In genomic region chr9:114767507-114767906, GRCm38 (mm10) we compare ENCODE assay signal across 13 mouse cellular contexts. TPM values are rescaled to one million over a fixed set of nuclear protein-coding genes. Genes with fewer than 3 reads are reported as not detected.
A peak's percentile ranks its signal among the peaks of the same experiment; 100 is the strongest.
DNase-seq lines count a peak whose midpoint lies in the region; ATAC-seq and TF ChIP-seq lines count a peak whose summit lies in the region.
"Had no signal": no experiment of that assay in that cellular context is flagged by ENCODE, and none has a peak within 500 bp of the region (broad histone marks: within the 10 kb centered on the region; RNA-seq: fewer than 3 reads in every experiment).

No protein-coding gene starts in this region.

- 0 out of 2 replicates have a peak, but pooled peaks cover 14% of the 10 kb centered on the region for H3K36me3 ChIP-seq in forebrain, embryonic 12.5 days (replicated peaks)
- H3K36me3 ChIP-seq in forebrain, embryonic 16.5 days (ENCODE audit: control insufficient read depth, insufficient read depth): no peaks in the 10 kb centered on the region
- H3K36me3 ChIP-seq in lung, embryonic 15.5 days: peaks cover 2% of the 10 kb centered on the region; the same call in 1 of the 2 replicates
- H3K36me3 ChIP-seq in embryonic facial prominence, embryonic 10.5 days (replicated peaks): peaks cover 54% of the 10 kb centered on the region
- H3K36me3 ChIP-seq in hindbrain, embryonic 14.5 days (replicated peaks; ENCODE audit: control insufficient read depth, insufficient read depth): no peaks in the 10 kb centered on the region

- no peak overlapping the region for H3K4me2 ChIP-seq in forebrain, embryonic 12.5 days
- no peak overlapping the region for H3K4me2 ChIP-seq in forebrain, embryonic 16.5 days (ENCODE audit: low read length)
- no peak overlapping the region for H3K4me2 ChIP-seq in lung, embryonic 15.5 days
- no peak overlapping the region for H3K4me2 ChIP-seq in hindbrain, embryonic 14.5 days (replicated peaks)

- H3K4me3 ChIP-seq in forebrain, embryonic 12.5 days (replicated peaks): no peak overlapping the region
- H3K4me3 ChIP-seq in forebrain, embryonic 16.5 days (replicated peaks; ENCODE audit: low read length): no peak overlapping the region
- H3K4me3 ChIP-seq in lung, embryonic 15.5 days: no peak overlapping the region
- H3K4me3 ChIP-seq in lung, adult 2 months (replicated peaks; ENCODE audit: extremely low read depth, low read depth, low read length): no peak overlapping the region
- 0 out of 2 replicates have a peak overlapping the region, but pooled peaks have one; percentile 1 for H3K4me3 ChIP-seq in embryonic facial prominence, embryonic 10.5 days
- H3K4me3 ChIP-seq in hindbrain, embryonic 14.5 days (replicated peaks; ENCODE audit: low read length): no peak overlapping the region
- H3K4me3 ChIP-seq: left cerebral cortex, adult 2 months had no signal

- peaks cover 15% of the 10 kb centered on the region for H3K4me1 ChIP-seq in forebrain, embryonic 12.5 days
- H3K4me1 ChIP-seq in forebrain, embryonic 16.5 days (replicated peaks; ENCODE audit: control insufficient read depth, insufficient read depth, low read length): peaks cover 10% of the 10 kb centered on the region
- peaks cover 5% of the 10 kb centered on the region; the same call in 1 of the 2 replicates for H3K4me1 ChIP-seq in lung, embryonic 15.5 days
- H3K4me1 ChIP-seq in lung, adult 2 months (ENCODE audit: control insufficient read depth, insufficient read depth, low read length): no peaks in the 10 kb centered on the region
- H3K4me1 ChIP-seq in embryonic facial prominence, embryonic 10.5 days: peaks cover 25% of the 10 kb centered on the region
- 0 out of 2 replicates have a peak, but pooled peaks cover 6% of the 10 kb centered on the region for H3K4me1 ChIP-seq in hindbrain, embryonic 14.5 days (replicated peaks; ENCODE audit: control insufficient read depth, insufficient read depth, low read length)

- 73% methylated on average over 2 of the region's 2 CpGs for WGBS in forebrain, embryonic 12.5 days
- WGBS in forebrain, embryonic 16.5 days: 69% methylated on average over 2 of the region's 2 CpGs
- WGBS in lung, embryonic 15.5 days: 71% methylated on average over 2 of the region's 2 CpGs
- WGBS in lung, adult 2 months: 83% methylated on average over 2 of the region's 2 CpGs
- 52% methylated on average over 2 of the region's 2 CpGs for WGBS in embryonic facial prominence, embryonic 10.5 days
- WGBS in hindbrain, embryonic 14.5 days: 74% methylated on average over 2 of the region's 2 CpGs

- no peaks in the 10 kb centered on the region for H3K9me3 ChIP-seq in forebrain, embryonic 12.5 days
- H3K9me3 ChIP-seq in forebrain, embryonic 16.5 days (ENCODE audit: control insufficient read depth, low read length): no peaks in the 10 kb centered on the region; the same call in 1 of the 2 replicates
- no peaks in the 10 kb centered on the region for H3K9me3 ChIP-seq in lung, embryonic 15.5 days
- no peaks in the 10 kb centered on the region for H3K9me3 ChIP-seq in embryonic facial prominence, embryonic 10.5 days
- H3K9me3 ChIP-seq in hindbrain, embryonic 14.5 days (ENCODE audit: control insufficient read depth, low read length): no peaks in the 10 kb centered on the region

- no peak for TF ChIP-seq POLR2A in lung, adult 2 months (IDR thresholded peaks at IDR 0.05; ENCODE audit: borderline replicate concordance, extremely low read depth, low read depth, low read length)

- H3K27me3 ChIP-seq in forebrain, embryonic 12.5 days: no peaks in the 10 kb centered on the region
- H3K27me3 ChIP-seq in forebrain, embryonic 16.5 days (replicated peaks; ENCODE audit: control insufficient read depth, insufficient read depth, low read length): no peaks in the 10 kb centered on the region
- H3K27me3 ChIP-seq in lung, embryonic 15.5 days: no peaks in the 10 kb centered on the region
- no peaks in the 10 kb centered on the region for H3K27me3 ChIP-seq in embryonic facial prominence, embryonic 10.5 days (replicated peaks; ENCODE audit: low read depth, poor library complexity, severe bottlenecking)
- no peaks in the 10 kb centered on the region for H3K27me3 ChIP-seq in hindbrain, embryonic 14.5 days (ENCODE audit: control insufficient read depth, insufficient read depth, low read length)

- 0 out of 2 replicates have a peak overlapping the region, but pooled peaks have one; percentile 19 for H3K27ac ChIP-seq in forebrain, embryonic 12.5 days
- H3K27ac ChIP-seq in forebrain, embryonic 16.5 days (ENCODE audit: low read length): no peak overlapping the region
- H3K27ac ChIP-seq in lung, embryonic 15.5 days: 0 out of 2 replicates have a peak overlapping the region, but pooled peaks have one; percentile 15
- peak overlapping the region; percentile 82 for H3K27ac ChIP-seq in embryonic facial prominence, embryonic 10.5 days (replicated peaks)
- H3K27ac ChIP-seq in hindbrain, embryonic 14.5 days: peak overlapping the region; percentile 11; the same call in 1 of the 2 replicates
- H3K27ac ChIP-seq: left cerebral cortex, adult 2 months; liver, embryonic 14.5 days had no signal

- no peak overlapping the region for H3K9ac ChIP-seq in forebrain, embryonic 12.5 days
- H3K9ac ChIP-seq in forebrain, embryonic 16.5 days (replicated peaks; ENCODE audit: low read depth, low read length): no peak overlapping the region
- H3K9ac ChIP-seq in lung, embryonic 15.5 days: no peak overlapping the region
- no peak overlapping the region for H3K9ac ChIP-seq in hindbrain, embryonic 14.5 days
- H3K9ac ChIP-seq: liver, embryonic 14.5 days had no signal

- no peak for TF ChIP-seq CTCF in lung, adult 2 months (IDR thresholded peaks at IDR 0.05; ENCODE audit: insufficient read depth, low read length)

- no peak for ATAC-seq in forebrain, embryonic 12.5 days (ENCODE audit: low FRiP score)
- ATAC-seq in forebrain, embryonic 16.5 days: no peak
- ATAC-seq in lung, embryonic 15.5 days (ENCODE audit: borderline replicate concordance, extremely low read depth, low FRiP score, low TSS enrichment): no peak
- ATAC-seq in hindbrain, embryonic 14.5 days (ENCODE audit: low FRiP score): no peak
- ATAC-seq: activated CD4-positive, CD25-positive, alpha-beta regulatory T cell, adult 4 months had no signal

- DNase-seq in lung, adult 2 months: no peak
- DNase-seq in embryonic facial prominence, embryonic 10.5 days (ENCODE audit: low spot score): peak; percentile 60
- DNase-seq in hindbrain, embryonic 14.5 days (ENCODE audit: low spot score): no peak
- DNase-seq in gastrocnemius, postnatal 25 days: no peak
- no peak for DNase-seq in right cerebral cortex, adult 2 months (ENCODE audit: low spot score in 2 of 2)
- DNase-seq: B cell, adult 2 months; thymus, postnatal 4 days had no signal

RNA-seq across cellular contexts. Expression of gene Cmtm7, which starts 14.1 kb away (rescaled TPM):
- 32.3 and 41.2 TPM in 2 replicates for polyA plus RNA-seq in forebrain, embryonic 12.5 days (2016; fragmentation: Nextera tagmentation; extraction: Ambion mirVana)
- polyA plus RNA-seq in forebrain, embryonic 16.5 days (2015; fragmentation: Nextera tagmentation; extraction: Ambion mirVana): 13.9 and 14.6 TPM in 2 replicates
- 91.3 and 91.8 TPM in 2 replicates for polyA plus RNA-seq in lung, embryonic 15.5 days (2015; fragmentation: Nextera tagmentation; extraction: Ambion mirVana)
- polyA plus RNA-seq in lung, adult 2 months (2012; rRNA removed): 86.0 and 88.9 TPM in 2 replicates
- polyA plus RNA-seq in embryonic facial prominence, embryonic 10.5 days (2016; fragmentation: Nextera tagmentation; extraction: Ambion mirVana): 88.0 and 93.2 TPM in 2 replicates
- polyA plus RNA-seq in hindbrain, embryonic 14.5 days (2014; fragmentation: Nextera tagmentation; extraction: Ambion mirVana): 11.9 and 13.7 TPM in 2 replicates
- 1 to 10 TPM; 4.2 to 5.8 TPM for total RNA-seq in gastrocnemius, postnatal 25 days (2021)

RNA-seq across cellular contexts. Expression of gene Cmtm6, which starts 36.6 kb away (rescaled TPM):
- 25.4 and 25.6 TPM in 2 replicates for polyA plus RNA-seq in forebrain, embryonic 12.5 days (2016; fragmentation: Nextera tagmentation; extraction: Ambion mirVana)
- polyA plus RNA-seq in forebrain, embryonic 16.5 days (2015; fragmentation: Nextera tagmentation; extraction: Ambion mirVana): 23.2 and 30.2 TPM in 2 replicates
- polyA plus RNA-seq in lung, embryonic 15.5 days (2015; fragmentation: Nextera tagmentation; extraction: Ambion mirVana): 60.1 and 66.5 TPM in 2 replicates
- polyA plus RNA-seq in lung, adult 2 months (2012; rRNA removed): 50.9 and 79.8 TPM in 2 replicates
- polyA plus RNA-seq in embryonic facial prominence, embryonic 10.5 days (2016; fragmentation: Nextera tagmentation; extraction: Ambion mirVana): 29.5 and 32.8 TPM in 2 replicates
- polyA plus RNA-seq in hindbrain, embryonic 14.5 days (2014; fragmentation: Nextera tagmentation; extraction: Ambion mirVana): 21.2 and 21.8 TPM in 2 replicates
- 1 to 10 TPM; 7.9 to 8.1 TPM for total RNA-seq in gastrocnemius, postnatal 25 days (2021)
